Mouse (Mus musculus) olfactory bulb, adult 2 months (tissue): Measurements from ENCODE around the gene Neurl2.

Experiments used
- CTCF ChIP-seq: fragments of 200-500 bp; IDR thresholded peaks from 2 replicates; pipeline ENCODE4 v1.5.1; 2012; ENCODE audit warnings: low read depth, mild to moderate bottlenecking, low read length, moderate library complexity; ENCODE audit not compliant: insufficient read depth
- POLR2A ChIP-seq: fragments of 200-500 bp; IDR thresholded peaks from 2 replicates; pipeline ENCODE4 v1.6.1; 2012; ENCODE audit warnings: mild to moderate bottlenecking, low read depth, low read length, moderate library complexity; ENCODE audit not compliant: insufficient read depth

GRCm38 (mm10) chr2:164859155-164859554 is 25.9 kb upstream of the Neurl2 start:
- TF ChIP-seq CTCF (no peak), POLR2A (no peak)
